Mouse (Mus musculus) ES-E14 (cell line): ENCODE data around the gene Mocs2. TPM values are rescaled to one million over a fixed set of nuclear protein-coding genes. Genes with fewer than 3 reads are reported as not detected.

Source experiments
- DNase-seq: peaks from one replicate; pipeline ENCODE4 v3.0.0-alpha.2; 2013; ENCODE audit warnings: low read depth, low spot score
- H3K27ac ChIP-seq: 2 replicates; pipeline ENCODE4 v1.5.1; 2012; ENCODE audit warnings: low read depth, mild to moderate bottlenecking, low read length, moderate library complexity, mixed read lengths; ENCODE audit not compliant: poor library complexity, insufficient read depth, severe bottlenecking
- H3K36me3 ChIP-seq: 2 replicates; pipeline ENCODE4 v1.6.1; 2012; ENCODE audit warnings: mild to moderate bottlenecking, low read length, moderate library complexity, mixed read lengths; ENCODE audit not compliant: control insufficient read depth, poor library complexity, insufficient read depth, severe bottlenecking
- H3K4me1 ChIP-seq, 2 experiments: fragments of 150-350 bp in 1 of 2; sonication (generic) in 1 of 2; 2 replicates each; pipeline ENCODE4 v1.6.1; 2012; ENCODE audit warnings: low read length in 2 of 2, mild to moderate bottlenecking in 1 of 2, mixed read lengths in 1 of 2; ENCODE audit not compliant: control insufficient read depth in 2 of 2, insufficient read depth in 2 of 2, poor library complexity in 1 of 2
- H3K4me3 ChIP-seq, 2 experiments: fragments of 150-350 bp in 1 of 2; sonication (generic) in 1 of 2; 2 replicates each; pipeline ENCODE4 v1.5.1; 2012; ENCODE audit warnings: low read length in 2 of 2, low read depth in 1 of 2, mild to moderate bottlenecking in 1 of 2, mixed read lengths in 1 of 2; ENCODE audit not compliant: insufficient read depth in 1 of 2, poor library complexity in 1 of 2, severe bottlenecking in 1 of 2
- H3K9ac ChIP-seq: 2 replicates; pipeline ENCODE4 v1.6.1; 2012; ENCODE audit warnings: low read depth, mild to moderate bottlenecking, low read length, mixed read lengths; ENCODE audit not compliant: poor library complexity, insufficient read depth, severe bottlenecking
- H3K9me3 ChIP-seq: fragments of 150-350 bp; sonication (generic); 2 replicates; pipeline ENCODE4 v1.6.1; 2012; ENCODE audit warnings: low read depth, mild to moderate bottlenecking, low read length; ENCODE audit not compliant: control insufficient read depth, insufficient read depth
- CHD2 ChIP-seq: IDR thresholded peaks from 2 replicates; pipeline ENCODE4 v1.6.1; 2014; ENCODE audit warnings: mild to moderate bottlenecking, low read depth, low read length, inconsistent platforms
- HCFC1 ChIP-seq: IDR thresholded peaks from 2 replicates; pipeline ENCODE4 v1.6.1; 2012; ENCODE audit warnings: low read length, inconsistent platforms, borderline replicate concordance; ENCODE audit not compliant: insufficient read depth
- MAFK ChIP-seq: IDR thresholded peaks from 2 replicates; pipeline ENCODE4 v1.6.1; 2014; ENCODE audit warnings: mild to moderate bottlenecking, low read depth, low read length, inconsistent platforms; ENCODE audit not compliant: insufficient read depth
- ZC3H11A ChIP-seq: IDR thresholded peaks from 2 replicates; pipeline ENCODE4 v1.6.1; 2012; ENCODE audit warnings: low read depth, mild to moderate bottlenecking, inconsistent platforms, low read length, borderline replicate concordance
- ZNF384 ChIP-seq: IDR thresholded peaks from 2 replicates; pipeline ENCODE4 v1.6.1; 2012; ENCODE audit warnings: low read depth, low read length, inconsistent platforms
- in situ Hi-C, 2 experiments: fragments of 600-800 bp; cut with MboI; formaldehyde crosslinking; loops; one replicate each; pipeline ENCODE4 v1.15.1; 2025; ENCODE audit warnings: low sequenced_read_pairs in 2 of 2, inconsistent platforms in 1 of 2; ENCODE audit not compliant: unreplicated experiment in 2 of 2
- total RNA-seq: library from RNA; depleted of rRNA; stranded (reverse); fragments of 300-350 nt; gene quantifications from 2 replicates; pipeline ENCODE4 v1.2.3, GENCODE M21; 2012; rRNA removed

Gene Mocs2
- 18.8 and 27.7 TPM in 2 replicates for total RNA-seq

DNA sequence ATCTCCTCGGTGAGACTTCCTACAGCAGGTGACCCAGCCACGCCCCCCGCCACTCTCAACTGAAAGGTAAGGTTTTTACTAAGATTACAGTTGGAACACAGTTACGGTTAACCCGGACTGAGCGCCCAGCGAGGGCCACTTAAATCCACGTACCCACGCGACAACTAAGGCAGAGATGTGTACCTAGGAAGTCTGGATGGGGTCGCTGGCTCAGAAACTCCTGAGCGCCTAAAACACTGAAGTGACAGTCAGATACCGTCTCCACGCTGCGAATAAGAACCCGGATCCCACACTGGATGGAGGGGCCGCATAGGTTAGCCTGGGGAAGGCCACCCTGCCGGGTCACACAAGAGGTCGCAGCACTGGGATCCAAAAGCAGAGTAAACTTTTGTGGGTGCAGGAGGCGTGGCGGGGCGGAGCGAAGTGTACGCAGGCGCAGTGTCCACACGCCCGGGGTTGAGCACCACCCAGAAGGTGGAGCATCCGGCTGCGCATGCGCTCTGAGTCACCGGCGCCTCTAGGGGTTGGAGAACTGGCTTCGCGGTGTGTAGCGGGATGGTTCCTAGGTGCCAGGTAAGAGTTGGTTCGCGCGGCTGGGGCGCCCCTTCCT is at the start of gene Mocs2:
Gene Mocs2, plus strand, starts transcription at position 486 of the 610 bp plus-strand sequence.
- H3K36me3 ChIP-seq = no peaks in the 10 kb centered on the region
- H3K4me3 ChIP-seq = peak within 1 kb of the TSS; percentile 78 to 80
- TF ChIP-seq CHD2 (no peak), ZNF384 (no peak), MAFK (no peak), HCFC1 (no peak), ZC3H11A (no peak)
- H3K9me3 ChIP-seq = no peaks in the 10 kb centered on the region
- DNase-seq = peak; percentile 83
- H3K27ac ChIP-seq = no peak within 1 kb of the TSS
- H3K9ac ChIP-seq = peak within 1 kb of the TSS; percentile 79
- H3K4me1 ChIP-seq = no peaks in the 10 kb centered on the region
- in situ Hi-C loops = no loop called here

DNA sequence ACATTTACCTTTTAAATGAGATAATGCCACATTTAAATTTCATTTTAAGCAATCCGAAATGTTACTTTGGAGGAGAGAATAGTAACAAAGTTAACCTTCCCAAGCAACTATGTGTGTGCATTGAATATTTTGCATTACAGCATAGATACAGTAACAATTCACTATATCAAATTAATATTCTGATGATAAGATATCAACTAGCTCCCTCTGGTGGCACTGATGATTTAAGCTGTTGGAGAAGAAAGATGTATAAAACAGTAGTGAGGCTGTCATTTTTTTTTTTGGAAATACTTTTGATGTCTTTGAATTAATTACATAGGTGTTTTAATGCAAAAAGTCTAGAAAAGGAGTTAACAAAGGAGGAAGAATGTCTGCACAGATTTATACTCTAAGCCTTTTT is 26.5 kb upstream of the Mocs2 start:
- Histone ChIP-seq H3K4me1 (no peaks in the 10 kb centered on the region), H3K9me3 (no peaks in the 10 kb centered on the region), H3K4me3 (no peak overlapping the region), H3K27ac (no peak overlapping the region), H3K9ac (no peak overlapping the region), H3K36me3 (no peaks in the 10 kb centered on the region)
- in situ Hi-C loops = loop anchor here (25.0 kb wide), 1 partner anchor 904 kb away; no protein-coding TSS in a partner anchor
- TF ChIP-seq ZNF384 = no peak
- no peak for TF ChIP-seq MAFK
- no peak for TF ChIP-seq CHD2
- no peak for TF ChIP-seq ZC3H11A
- TF ChIP-seq HCFC1 = no peak
- no peak for DNase-seq

DNA sequence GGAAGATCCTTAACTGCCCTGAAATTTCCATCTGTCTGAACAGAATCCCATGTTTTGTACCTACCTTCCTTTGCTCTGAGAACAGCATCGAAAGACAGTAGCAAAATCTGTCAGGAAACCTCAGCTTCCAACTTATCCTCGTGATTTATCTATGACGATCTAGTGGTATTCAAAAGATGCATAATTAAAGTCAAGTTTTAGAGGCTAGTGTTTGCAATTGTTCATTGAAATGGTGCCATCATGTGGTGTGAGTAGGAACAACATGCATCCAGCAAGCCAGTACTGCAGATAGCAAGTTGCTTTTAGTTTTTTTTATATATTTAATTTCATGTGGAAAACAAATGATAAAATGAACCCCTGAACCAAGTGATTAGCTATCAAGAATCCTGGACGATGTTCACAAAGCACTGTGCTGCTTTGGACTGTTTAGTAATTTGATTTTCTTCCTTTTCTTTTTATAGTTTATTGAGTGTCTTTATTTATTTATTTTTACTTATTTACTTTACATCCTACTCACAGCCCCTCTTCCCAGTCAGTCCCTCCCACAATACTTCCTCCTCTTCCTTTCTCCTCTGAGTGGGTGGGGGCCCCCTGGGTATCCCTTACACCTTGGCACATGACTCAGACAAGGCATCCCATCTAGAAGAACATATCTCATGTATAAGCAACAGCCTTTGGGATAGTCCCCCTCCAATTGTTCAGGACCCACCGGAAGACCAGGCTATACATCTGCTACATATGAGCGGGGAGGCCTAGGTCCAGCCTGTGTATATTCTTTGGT is 24.6 kb upstream of the Mocs2 start:
- Histone ChIP-seq H3K4me1 (no peaks in the 10 kb centered on the region), H3K9me3 (no peaks in the 10 kb centered on the region), H3K36me3 (no peaks in the 10 kb centered on the region), H3K9ac (no peak overlapping the region), H3K27ac (no peak overlapping the region), H3K4me3 (no peak overlapping the region)
- peak; percentile 28 for DNase-seq
- TF ChIP-seq CHD2 (no peak), ZC3H11A (0 out of 2 replicates have a peak, but pooled peaks have one; percentile 29), HCFC1 (no peak)
- in situ Hi-C loops = loop anchor here (25.0 kb wide), 1 partner anchor 906 kb away; no protein-coding TSS in a partner anchor

DNA sequence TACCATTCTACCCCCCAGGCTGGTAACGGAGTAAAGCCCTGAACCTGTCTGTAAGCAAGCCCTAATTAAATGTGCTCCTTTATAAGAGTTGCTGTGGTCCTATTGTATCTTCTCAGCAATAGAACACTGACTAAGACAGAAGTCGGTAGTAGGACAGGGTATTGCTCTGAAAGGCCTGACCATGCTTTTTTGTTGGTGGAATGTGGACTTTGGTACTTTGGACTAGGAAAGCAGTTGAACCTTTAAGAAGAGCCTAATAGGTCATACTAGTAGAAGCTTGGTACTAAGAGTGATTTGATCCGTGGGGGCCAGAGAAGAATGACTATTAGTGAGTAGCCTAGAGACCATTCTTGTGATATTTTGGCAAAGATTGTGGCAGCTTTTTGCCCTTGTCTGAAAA is 16.2 kb upstream of the Mocs2 start:
- H3K9me3 ChIP-seq = no peaks in the 10 kb centered on the region
- in situ Hi-C loops = no loop called here

More for the DNA sequence above, 16.2 kb upstream of the Mocs2 start:
- H3K36me3 ChIP-seq = no peaks in the 10 kb centered on the region
- DNase-seq = no peak
- no peak overlapping the region for H3K4me3 ChIP-seq
- no peaks in the 10 kb centered on the region for H3K4me1 ChIP-seq
- no peak overlapping the region for H3K9ac ChIP-seq
- no peak for TF ChIP-seq MAFK
- no peak for TF ChIP-seq ZNF384
- no peak for TF ChIP-seq CHD2
- TF ChIP-seq ZC3H11A = no peak
- TF ChIP-seq HCFC1 = no peak
- no peak overlapping the region for H3K27ac ChIP-seq
